8 mouse cellular contexts compared by ENCODE assay signal in genomic region chr13:15758835-15759632, GRCm38 (mm10).
DNase-seq lines count a peak whose midpoint lies in the region; ATAC-seq lines count a peak whose summit lies in the region.

No protein-coding gene starts in this region.

- H3K4me3 ChIP-seq in hindbrain, embryonic 12.5 days, result peak overlapping the region; percentile 35
- peak overlapping the region; percentile 43 for H3K4me3 ChIP-seq in lung, embryonic 16.5 days (ENCODE audit: low read length)

- no peaks in the 10 kb centered on the region for H3K9me3 ChIP-seq in hindbrain, embryonic 12.5 days (replicated peaks)
- no peaks in the 10 kb centered on the region for H3K9me3 ChIP-seq in lung, embryonic 16.5 days (ENCODE audit: control insufficient read depth, low read length)

- H3K9ac ChIP-seq in hindbrain, embryonic 12.5 days, result peak overlapping the region; percentile 61
- peak overlapping the region; percentile 59 for H3K9ac ChIP-seq in lung, embryonic 16.5 days (ENCODE audit: low read length)

- DNase-seq in T-cell, adult 2 months (ENCODE audit: low spot score), result peak; percentile 29
- DNase-seq in cerebellum, postnatal 10 days, result peak; percentile 92 to 94
- peak; percentile 81 to 91 for DNase-seq in frontal cortex, postnatal 14 days (ENCODE audit: low spot score in 2 of 2)
- peak; percentile 92 to 95 for DNase-seq in layer of hippocampus, postnatal 10 days (ENCODE audit: low spot score in 2 of 2)
- peak; percentile 69 for DNase-seq in ovary, postnatal 10 days (ENCODE audit: low spot score)
- peak; percentile 77 for DNase-seq in thymus, postnatal 4 days

- peak overlapping the region; percentile 53 for H3K4me2 ChIP-seq in hindbrain, embryonic 12.5 days (replicated peaks)
- H3K4me2 ChIP-seq in lung, embryonic 16.5 days (ENCODE audit: low read depth, low read length), result peak overlapping the region; percentile 65

- H3K27me3 ChIP-seq in hindbrain, embryonic 12.5 days, result no peaks in the 10 kb centered on the region
- no peaks in the 10 kb centered on the region for H3K27me3 ChIP-seq in lung, embryonic 16.5 days (ENCODE audit: control insufficient read depth, insufficient read depth, low read depth, low read length)

- no peaks in the 10 kb centered on the region for H3K36me3 ChIP-seq in hindbrain, embryonic 12.5 days
- H3K36me3 ChIP-seq in lung, embryonic 16.5 days (ENCODE audit: control insufficient read depth, insufficient read depth, low read length), result no peaks in the 10 kb centered on the region

- WGBS in hindbrain, embryonic 12.5 days, result 4% methylated on average over 38 of the region's 38 CpGs
- 3% methylated on average over 38 of the region's 38 CpGs for WGBS in lung, embryonic 16.5 days

- peaks cover 8% of the 10 kb centered on the region for H3K4me1 ChIP-seq in hindbrain, embryonic 12.5 days
- H3K4me1 ChIP-seq in lung, embryonic 16.5 days (replicated peaks; ENCODE audit: control insufficient read depth, insufficient read depth, low read length), result peaks cover 8% of the 10 kb centered on the region

- H3K27ac ChIP-seq in hindbrain, embryonic 12.5 days, result peak overlapping the region; percentile 76
- peak overlapping the region; percentile 15 for H3K27ac ChIP-seq in lung, embryonic 16.5 days (ENCODE audit: low read length)

- peak; percentile 91 for ATAC-seq in hindbrain, embryonic 12.5 days (ENCODE audit: low FRiP score)
- ATAC-seq in lung, embryonic 16.5 days (ENCODE audit: low read depth), result peak; percentile 88

Comparison
In these comparisons a context has a peak if more than half of its experiments do, and no peak if none do; other contexts are left out.
1. Peak in every context shown above with its lines: DNase-seq, ATAC-seq, H3K4me3 ChIP-seq and H3K27ac ChIP-seq.
2. DNase-seq: peak in every context shown above with its lines; median percentile 94 in layer of hippocampus, postnatal 10 days; 93 in cerebellum, postnatal 10 days; 86 in frontal cortex, postnatal 14 days; 77 in thymus, postnatal 4 days; 69 in ovary, postnatal 10 days; 29 in T-cell, adult 2 months.